Mouse (Mus musculus) MEL (cell line): ENCODE results near the gene Cap1. TPM values are rescaled to one million over a fixed set of nuclear protein-coding genes. Genes with fewer than 3 reads are reported as not detected.

Experiments
- DNase-seq: peaks from one replicate; pipeline ENCODE4 v3.0.0; 2011; ENCODE audit warnings: low read depth, low spot score
- H3K27ac ChIP-seq: 2 replicates; pipeline ENCODE4 v1.5.1; 2012; ENCODE audit warnings: low read depth, mild to moderate bottlenecking, control low read depth, low read length, moderate library complexity; ENCODE audit not compliant: control insufficient read depth
- H3K27me3 ChIP-seq, 2 experiments: fragments of 150-350 bp in 1 of 2; sonication (generic) in 1 of 2; 2 replicates each; pipeline ENCODE4 v1.6.1; 2012; ENCODE audit warnings: low read length in 2 of 2, mild to moderate bottlenecking in 2 of 2, improper control_type of control experiment in 1 of 2, moderate library complexity in 1 of 2; ENCODE audit not compliant: insufficient read depth in 2 of 2, control insufficient read depth in 1 of 2
- H3K36me3 ChIP-seq, 2 experiments: 2 replicates each; pipeline ENCODE4 v1.6.1; 2012 to 2014; ENCODE audit warnings: low read length in 2 of 2, improper control_type of control experiment in 1 of 2, inconsistent platforms in 1 of 2, mild to moderate bottlenecking in 1 of 2; ENCODE audit not compliant: insufficient read depth in 2 of 2, control insufficient read depth in 1 of 2
- H3K4me1 ChIP-seq, 2 experiments: fragments of 150-350 bp in 1 of 2; sonication (generic) in 1 of 2; 2 replicates each; pipeline ENCODE4 v1.6.1; 2012; ENCODE audit warnings: low read length in 2 of 2, improper control_type of control experiment in 1 of 2, mild to moderate bottlenecking in 1 of 2; ENCODE audit not compliant: insufficient read depth in 2 of 2, control insufficient read depth in 1 of 2
- H3K4me3 ChIP-seq, 2 experiments: fragments of 150-350 bp in 1 of 2; sonication (generic) in 1 of 2; 2 replicates each; pipeline ENCODE4 v1.5.1; 2012; ENCODE audit warnings: low read depth in 2 of 2, low read length in 2 of 2, mild to moderate bottlenecking in 2 of 2, moderate library complexity in 2 of 2, control low read depth in 1 of 2, improper control_type of control experiment in 1 of 2; ENCODE audit not compliant: control insufficient read depth in 1 of 2, insufficient read depth in 1 of 2
- H3K79me2 ChIP-seq: 2 replicates; pipeline ENCODE4 v1.6.1; 2012; ENCODE audit warnings: mild to moderate bottlenecking, low read length, moderate library complexity; ENCODE audit not compliant: control insufficient read depth, poor library complexity, insufficient read depth
- H3K9ac ChIP-seq: 2 replicates; pipeline ENCODE4 v1.6.1; 2012; ENCODE audit warnings: low read depth, mild to moderate bottlenecking, control low read depth, low read length, moderate library complexity; ENCODE audit not compliant: control insufficient read depth, poor library complexity, severe bottlenecking
- H3K9me3 ChIP-seq: fragments of 150-350 bp; sonication (generic); replicated peaks from 2 replicates; pipeline ENCODE4 v1.6.1; 2012; ENCODE audit warnings: mild to moderate bottlenecking, low read length, improper control_type of control experiment, moderate library complexity; ENCODE audit not compliant: insufficient read depth
- BHLHE40 ChIP-seq: IDR thresholded peaks from 2 replicates; pipeline ENCODE4 v1.6.1; 2012; ENCODE audit warnings: low read depth, mild to moderate bottlenecking, inconsistent platforms, low read length, improper control_type of control experiment, borderline replicate concordance
- CHD1 ChIP-seq: IDR thresholded peaks from 2 replicates; pipeline ENCODE4 v1.6.1; 2012; ENCODE audit warnings: low read depth, mild to moderate bottlenecking, inconsistent platforms, low read length, improper control_type of control experiment
- CHD2 ChIP-seq: IDR thresholded peaks from 2 replicates; pipeline ENCODE4 v1.6.1; 2011; ENCODE audit warnings: low read length, improper control_type of control experiment
- E2F4 ChIP-seq: IDR thresholded peaks from 2 replicates; pipeline ENCODE4 v1.6.1; 2011; ENCODE audit warnings: low read depth, low read length, improper control_type of control experiment, borderline replicate concordance
- ELF1 ChIP-seq: IDR thresholded peaks from 2 replicates; pipeline ENCODE4 v1.6.1; 2014; ENCODE audit warnings: low read depth, mild to moderate bottlenecking, inconsistent platforms, low read length, improper control_type of control experiment, moderate library complexity
- EP300 ChIP-seq, 2 experiments: IDR thresholded peaks; 2 replicates each; pipeline ENCODE4 v1.6.1; 2011; ENCODE audit warnings: improper control_type of control experiment in 2 of 2, low read length in 2 of 2, low read depth in 1 of 2, mild to moderate bottlenecking in 1 of 2
- ETS1 ChIP-seq: IDR thresholded peaks from 2 replicates; pipeline ENCODE4 v1.6.1; 2012; ENCODE audit warnings: low read depth, mild to moderate bottlenecking, inconsistent platforms, low read length, improper control_type of control experiment, moderate library complexity
- GABPA ChIP-seq: IDR thresholded peaks from 2 replicates; pipeline ENCODE4 v1.6.1; 2012; ENCODE audit warnings: low read depth, mild to moderate bottlenecking, inconsistent platforms, low read length, improper control_type of control experiment, moderate library complexity
- GATA1 ChIP-seq: IDR thresholded peaks from 2 replicates; pipeline ENCODE4 v1.6.1; 2011; ENCODE audit warnings: low read depth, low read length, improper control_type of control experiment
- MAX ChIP-seq: IDR thresholded peaks from 2 replicates; pipeline ENCODE4 v1.6.1; 2011; ENCODE audit warnings: low read length, improper control_type of control experiment
- MAZ ChIP-seq: IDR thresholded peaks from 2 replicates; pipeline ENCODE4 v1.6.1; 2012; ENCODE audit warnings: low read depth, mild to moderate bottlenecking, inconsistent platforms, low read length, improper control_type of control experiment
- MEF2A ChIP-seq: IDR thresholded peaks from 2 replicates; pipeline ENCODE4 v1.6.1; 2014; ENCODE audit warnings: low read depth, mild to moderate bottlenecking, inconsistent platforms, low read length, improper control_type of control experiment; ENCODE audit not compliant: poor library complexity, insufficient replicate concordance, severe bottlenecking; ENCODE audit errors: extremely low read depth
- MXI1 ChIP-seq: IDR thresholded peaks from 2 replicates; pipeline ENCODE4 v1.6.1; 2011; ENCODE audit warnings: mild to moderate bottlenecking, low read depth, low read length, improper control_type of control experiment
- MYB ChIP-seq: IDR thresholded peaks from 2 replicates; pipeline ENCODE4 v1.6.1; 2011; ENCODE audit warnings: mild to moderate bottlenecking, low read depth, low read length, improper control_type of control experiment
- MYC ChIP-seq: IDR thresholded peaks from 2 replicates; pipeline ENCODE4 v1.6.1; 2011; ENCODE audit warnings: low read depth, mild to moderate bottlenecking, low read length, improper control_type of control experiment, moderate library complexity
- POLR2A ChIP-seq, 2 experiments: IDR thresholded peaks; 2 replicates each; pipeline ENCODE4 v1.6.1; 2011 to 2012; ENCODE audit warnings: low read length in 2 of 2, mild to moderate bottlenecking in 2 of 2, control low read depth in 1 of 2, improper control_type of control experiment in 1 of 2, low read depth in 1 of 2, moderate library complexity in 1 of 2; ENCODE audit not compliant: control insufficient read depth in 1 of 2, insufficient read depth in 1 of 2, poor library complexity in 1 of 2
- RAD21 ChIP-seq: IDR thresholded peaks from 2 replicates; pipeline ENCODE4 v1.6.1; 2011; ENCODE audit warnings: mild to moderate bottlenecking, low read depth, low read length, improper control_type of control experiment
- RCOR1 ChIP-seq: IDR thresholded peaks from 2 replicates; pipeline ENCODE4 v1.6.1; 2012; ENCODE audit warnings: low read depth, mild to moderate bottlenecking, inconsistent platforms, low read length, improper control_type of control experiment
- SIN3A ChIP-seq: IDR thresholded peaks from 2 replicates; pipeline ENCODE4 v1.6.1; 2012; ENCODE audit warnings: low read length, improper control_type of control experiment, inconsistent platforms
- SMC3 ChIP-seq: IDR thresholded peaks from 2 replicates; pipeline ENCODE4 v1.6.1; 2011; ENCODE audit warnings: low read depth, low read length, improper control_type of control experiment
- TAL1 ChIP-seq: IDR thresholded peaks from 2 replicates; pipeline ENCODE4 v1.6.1; 2012; ENCODE audit warnings: mild to moderate bottlenecking, inconsistent platforms, low read length, moderate library complexity, mixed read lengths
- TCF12 ChIP-seq: IDR thresholded peaks from 2 replicates; pipeline ENCODE4 v1.6.1; 2014; ENCODE audit warnings: low read depth, mild to moderate bottlenecking, inconsistent platforms, low read length, improper control_type of control experiment, moderate library complexity
- USF1 ChIP-seq: IDR thresholded peaks from 2 replicates; pipeline ENCODE4 v1.6.1; 2014; ENCODE audit warnings: low read depth, mild to moderate bottlenecking, inconsistent platforms, low read length, improper control_type of control experiment, moderate library complexity
- USF2 ChIP-seq, 2 experiments: IDR thresholded peaks; 2 replicates each; pipeline ENCODE4 v1.6.1; 2011 to 2012; ENCODE audit warnings: improper control_type of control experiment in 2 of 2, low read length in 2 of 2, borderline replicate concordance in 1 of 2, inconsistent platforms in 1 of 2, low read depth in 1 of 2, mild to moderate bottlenecking in 1 of 2; ENCODE audit not compliant: insufficient read depth in 1 of 2
- ZC3H11A ChIP-seq: IDR thresholded peaks from 2 replicates; pipeline ENCODE4 v1.6.1; 2012; ENCODE audit warnings: low read depth, mild to moderate bottlenecking, inconsistent platforms, low read length, improper control_type of control experiment
- ZKSCAN1 ChIP-seq: IDR thresholded peaks from 2 replicates; pipeline ENCODE4 v1.6.1; 2012; ENCODE audit warnings: low read depth, mild to moderate bottlenecking, inconsistent platforms, low read length, improper control_type of control experiment, moderate library complexity
- ZMIZ1 ChIP-seq: IDR thresholded peaks from 2 replicates; pipeline ENCODE4 v1.6.1; 2012; ENCODE audit warnings: low read depth, mild to moderate bottlenecking, inconsistent platforms, low read length, improper control_type of control experiment, moderate library complexity
- ZNF384 ChIP-seq: IDR thresholded peaks from 2 replicates; pipeline ENCODE4 v1.6.1; 2012; ENCODE audit warnings: low read depth, mild to moderate bottlenecking, inconsistent platforms, low read length, improper control_type of control experiment
- polyA plus RNA-seq, 2 experiments: library from polyadenylated mRNA; stranded (reverse) in 1 of 2; unstranded in 1 of 2; fragments of >175 nt in 1 of 2; fragments of >200 nt in 1 of 2; gene quantifications; 2 replicates each; pipeline versions ENCODE4 v1.2.1 to v1.2.4; 2012; ENCODE audit warnings: low replicate concordance in 2 of 2, low read depth in 1 of 2; ENCODE audit not compliant: insufficient read length in 2 of 2, insufficient read depth in 1 of 2, missing spikeins in 1 of 2
- total RNA-seq: library from RNA; depleted of rRNA; stranded (reverse); fragments of 300-350 nt; gene quantifications from 2 replicates; pipeline ENCODE4 v1.2.3, GENCODE M21; 2012

Gene Cap1
- total and polyA plus RNA-seq, 3 experiments = 68.3 to 134 TPM; not detected in 1

DNA sequence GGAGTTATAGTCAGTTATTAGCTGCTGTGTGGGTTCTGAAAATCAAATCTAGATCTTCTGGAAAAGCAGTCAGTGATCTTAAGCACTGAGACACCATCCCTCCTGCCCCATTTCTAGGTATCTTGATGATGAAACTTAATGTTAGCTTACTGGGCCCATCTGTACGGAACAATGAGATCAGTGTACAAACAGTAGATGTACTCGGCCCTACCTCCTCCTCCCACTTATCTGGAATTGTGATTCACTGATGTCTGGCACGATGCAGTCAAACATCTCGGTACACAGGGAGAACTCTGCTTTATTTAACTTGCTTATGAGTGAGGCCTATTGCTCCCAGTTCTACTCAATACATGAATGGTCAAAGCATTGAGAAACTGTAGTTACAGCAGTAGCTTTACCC lies 30.1 kb upstream of the Cap1 start:
- no peak overlapping the region for H3K27ac ChIP-seq

DNA sequence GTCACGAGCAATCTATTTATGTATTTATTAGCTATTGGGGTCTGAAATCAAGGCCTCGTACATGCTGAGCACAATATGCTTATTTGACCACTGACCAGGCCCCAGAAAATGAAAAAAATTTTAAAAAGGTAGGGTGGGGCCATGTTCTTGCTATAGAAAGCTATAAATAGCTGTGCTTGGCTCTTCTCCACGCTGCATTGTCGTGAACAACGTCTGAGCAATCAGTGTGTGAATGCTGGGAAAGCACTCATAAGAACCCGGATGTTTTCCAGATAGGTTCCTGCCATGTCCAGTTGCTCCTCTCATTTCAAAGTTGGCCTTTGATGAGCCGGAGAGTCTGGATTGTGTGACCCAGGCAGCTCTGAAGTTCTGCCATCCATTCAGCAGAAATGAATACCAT lies 28.3 kb upstream of the Cap1 start:
- Histone ChIP-seq H3K4me3 (no peak overlapping the region), H3K9ac (no peak overlapping the region), H3K4me1 (no peaks in the 10 kb centered on the region; a peak in 1 of 4 replicates), H3K79me2 (no peaks in the 10 kb centered on the region), H3K27me3 (no peaks in the 10 kb centered on the region), H3K9me3 (no peaks in the 10 kb centered on the region), H3K27ac (no peak overlapping the region), H3K36me3 (no peaks in the 10 kb centered on the region)
- DNase-seq = no peak
- TF ChIP-seq TAL1 (no peak), TCF12 (no peak), BHLHE40 (no peak), USF2 (IDR thresholded peaks at IDR 0.05; ENCODE audit: borderline replicate concordance in 1 of 2, insufficient read depth in 1 of 2, low read depth in 1 of 2, low read length in 2 of 2) (no peak), E2F4 (no peak), CHD1 (no peak), MAZ (no peak), ZKSCAN1 (no peak), ZC3H11A (no peak), RCOR1 (no peak), ETS1 (no peak)

More for the DNA sequence above, 30.1 kb upstream of the Cap1 start:
- H3K4me1 ChIP-seq = no peaks in the 10 kb centered on the region; a peak in 1 of 4 replicates
- no peak overlapping the region for H3K4me3 ChIP-seq
- DNase-seq = no peak
- no peak overlapping the region for H3K9ac ChIP-seq
- no peaks in the 10 kb centered on the region for H3K79me2 ChIP-seq
- no peaks in the 10 kb centered on the region for H3K9me3 ChIP-seq
- no peaks in the 10 kb centered on the region for H3K27me3 ChIP-seq
- TF ChIP-seq EP300 (IDR thresholded peaks at IDR 0.05; ENCODE audit: low read depth in 1 of 2, low read length in 2 of 2) (no peak), RAD21 (no peak), MAX (no peak), ZMIZ1 (no peak), ELF1 (no peak), CHD2 (no peak), ZNF384 (no peak), MEF2A (no peak), RCOR1 (no peak), MYB (no peak), GATA1 (no peak), USF1 (no peak), MXI1 (no peak), MYC (no peak), SIN3A (no peak), GABPA (no peak), MAZ (no peak), POLR2A (IDR thresholded peaks at IDR 0.05; ENCODE audit: control insufficient read depth in 1 of 2, insufficient read depth in 1 of 2, low read depth in 1 of 2, low read length in 2 of 2, poor library complexity in 1 of 2) (no peak), SMC3 (no peak)
- H3K36me3 ChIP-seq = no peaks in the 10 kb centered on the region
